ENCODE assay signal across 8 mouse cellular contexts in genomic region chr12:8326825-8327674, GRCm38 (mm10). TPM values are rescaled to one million over a fixed set of nuclear protein-coding genes. Genes with fewer than 3 reads are reported as not detected.
A peak's percentile ranks its signal among the peaks of the same experiment; 100 is the strongest.
DNase-seq lines count a peak whose midpoint lies in the region; ATAC-seq lines count a peak whose summit lies in the region.

No protein-coding gene starts in this region.

- DNase-seq in adrenal gland, adult 2 months, result peak; percentile 93
- peak; percentile 92 for DNase-seq in embryo, embryonic 11 days
- DNase-seq in gastrocnemius, postnatal 4 days (ENCODE audit: low spot score in 2 of 2), result peak; percentile 92 to 93
- peak; percentile 96 for DNase-seq in left cerebral cortex, postnatal 25 days (ENCODE audit: low spot score in 2 of 2)
- peak; percentile 99 for DNase-seq in midbrain, embryonic 11.5 days (ENCODE audit: low spot score, missing footprints)
- DNase-seq in right cerebral cortex, postnatal 4 days, result peak; percentile 99
- peak; percentile 78 for DNase-seq in yolk sac, embryonic 10.5 days (ENCODE audit: low spot score)

- peaks cover 8% of the 10 kb centered on the region for H3K4me1 ChIP-seq in intestine, embryonic 16.5 days (ENCODE audit: control insufficient read depth, insufficient read depth, low read length)
- peaks cover 9% of the 10 kb centered on the region for H3K4me1 ChIP-seq in midbrain, embryonic 11.5 days (ENCODE audit: control insufficient read depth, insufficient read depth, low read length)

- peak overlapping the region; percentile 55 for H3K9ac ChIP-seq in intestine, embryonic 16.5 days (ENCODE audit: low read depth, low read length)
- peak overlapping the region; percentile 66 for H3K9ac ChIP-seq in midbrain, embryonic 11.5 days (ENCODE audit: low read length)

- no peak overlapping the region for H3K4me3 ChIP-seq in intestine, embryonic 16.5 days (ENCODE audit: low read length)
- no peak overlapping the region for H3K4me3 ChIP-seq in midbrain, embryonic 11.5 days (ENCODE audit: low read depth, low read length)

- H3K4me2 ChIP-seq in intestine, embryonic 16.5 days (ENCODE audit: low read depth, low read length), result no peak overlapping the region
- H3K4me2 ChIP-seq in midbrain, embryonic 11.5 days, result no peak overlapping the region

- peaks cover 7% of the 10 kb centered on the region for H3K36me3 ChIP-seq in intestine, embryonic 16.5 days (ENCODE audit: control insufficient read depth, insufficient read depth, low read length)
- peaks cover 3% of the 10 kb centered on the region; the same call in 1 of the 2 replicates for H3K36me3 ChIP-seq in midbrain, embryonic 11.5 days (ENCODE audit: control insufficient read depth, insufficient read depth, low read length)

- 35% methylated on average over 17 of the region's 17 CpGs for WGBS in intestine, embryonic 16.5 days
- 25% methylated on average over 17 of the region's 17 CpGs for WGBS in midbrain, embryonic 11.5 days

- intact Hi-C loops in left cerebral cortex, postnatal 25 days (cut with DNase I), result loop anchor here (1.0 kb wide), 2 partner anchors 175 to 220 kb away; no protein-coding TSS in a partner anchor

- H3K9me3 ChIP-seq in intestine, embryonic 16.5 days (ENCODE audit: control insufficient read depth, low read length), result no peaks in the 10 kb centered on the region
- H3K9me3 ChIP-seq in midbrain, embryonic 11.5 days (ENCODE audit: control insufficient read depth, low read length), result no peaks in the 10 kb centered on the region

- ATAC-seq in intestine, embryonic 16.5 days, result peak; percentile 83
- peak; percentile 91 for ATAC-seq in midbrain, embryonic 11.5 days (ENCODE audit: low FRiP score)

- 0 out of 2 replicates have a peak overlapping the region, but pooled peaks have one; percentile 9 for H3K27ac ChIP-seq in intestine, embryonic 16.5 days (ENCODE audit: low read length)
- H3K27ac ChIP-seq in midbrain, embryonic 11.5 days (ENCODE audit: low read depth, low read length), result peak overlapping the region; percentile 8; the same call in 1 of the 2 replicates

- no peaks in the 10 kb centered on the region for H3K27me3 ChIP-seq in intestine, embryonic 16.5 days (replicated peaks; ENCODE audit: control insufficient read depth, insufficient read depth, low read length)
- no peaks in the 10 kb centered on the region for H3K27me3 ChIP-seq in midbrain, embryonic 11.5 days (ENCODE audit: control insufficient read depth, insufficient read depth, low read length)

RNA-seq across cellular contexts. Expression of gene Hs1bp3, which starts 13.8 kb away (rescaled TPM):
- 10 to 100 TPM; 13.8 to 22.0 TPM for total RNA-seq in adrenal gland, adult 2 months (2021)
- 20.6 and 22.7 TPM in 2 replicates for polyA plus RNA-seq in adrenal gland, adult 2 months (2012; rRNA removed)
- total RNA-seq in gastrocnemius, postnatal 4 days (2021), result 10 to 100 TPM; 10.2 to 10.4 TPM
- 30.3 and 32.5 TPM in 2 replicates for polyA plus RNA-seq in intestine, embryonic 16.5 days (2015; fragmentation: Nextera tagmentation; extraction: Ambion mirVana)
- 10 to 100 TPM; 14.3 to 15.6 TPM for total RNA-seq in left cerebral cortex, postnatal 25 days (2021)
- 7.2 and 7.4 TPM in 2 replicates for polyA plus RNA-seq in midbrain, embryonic 11.5 days (2014; fragmentation: Nextera tagmentation; extraction: Ambion mirVana)

RNA-seq across cellular contexts. Expression of gene Gdf7, which starts 25.3 kb away (rescaled TPM):
- not detected for total RNA-seq in adrenal gland, adult 2 months (2021)
- 0.20 and 0.31 TPM in 2 replicates for polyA plus RNA-seq in adrenal gland, adult 2 months (2012; rRNA removed)
- not detected for total RNA-seq in gastrocnemius, postnatal 4 days (2021)
- not detected in 2 replicates for polyA plus RNA-seq in intestine, embryonic 16.5 days (2015; fragmentation: Nextera tagmentation; extraction: Ambion mirVana)
- under 1 TPM; 0.71 to 0.85 TPM for total RNA-seq in left cerebral cortex, postnatal 25 days (2021)
- 0.26 and 0.64 TPM in 2 replicates for polyA plus RNA-seq in midbrain, embryonic 11.5 days (2014; fragmentation: Nextera tagmentation; extraction: Ambion mirVana)
